Mouse (Mus musculus) bone marrow, adult 2 months (tissue): ENCODE measurements at regions not wholly inside any gene's neighbourhood (a gene's known extent, or its start where the extent isn't known, plus 50 kb on each side); places are given as distances from the start of the nearest gene placed in this dataset.

Source experiments
- H3K27ac ChIP-seq: fragments of 200-500 bp; 2 replicates; pipeline ENCODE4 v1.5.1; 2012; ENCODE audit warnings: low read depth, mild to moderate bottlenecking, control low read depth, inconsistent platforms, low read length; ENCODE audit not compliant: control insufficient read depth, poor library complexity, insufficient read depth
- H3K4me1 ChIP-seq: fragments of 200-500 bp; 2 replicates; pipeline ENCODE4 v1.6.1; 2011; ENCODE audit warnings: low read length; ENCODE audit not compliant: control insufficient read depth, insufficient read depth
- H3K4me3 ChIP-seq: fragments of 200-500 bp; replicated peaks from 2 replicates; pipeline ENCODE3; 2011; ENCODE audit warnings: mild to moderate bottlenecking, low read depth, low read length, control low read depth; ENCODE audit not compliant: control insufficient read depth
- CTCF ChIP-seq: fragments of 200-500 bp; IDR thresholded peaks from 2 replicates; pipeline ENCODE4 v1.5.1; 2011; ENCODE audit warnings: low read length, control low read depth; ENCODE audit not compliant: control insufficient read depth, insufficient read depth
- POLR2A ChIP-seq: fragments of 200-500 bp; IDR thresholded peaks from 2 replicates; pipeline ENCODE4 v1.6.1; 2011; ENCODE audit warnings: low read depth, mild to moderate bottlenecking, control low read depth, low read length, borderline replicate concordance; ENCODE audit not compliant: control insufficient read depth
- WGBS: fragments of 180-500 bp; shearing (Covaris S2); methylation state at CpG from one replicate; pipeline ENCODE4 v1.1.7; 2018; 5-methylcytosine and 5-hydroxymethylcytosine counted together

DNA sequence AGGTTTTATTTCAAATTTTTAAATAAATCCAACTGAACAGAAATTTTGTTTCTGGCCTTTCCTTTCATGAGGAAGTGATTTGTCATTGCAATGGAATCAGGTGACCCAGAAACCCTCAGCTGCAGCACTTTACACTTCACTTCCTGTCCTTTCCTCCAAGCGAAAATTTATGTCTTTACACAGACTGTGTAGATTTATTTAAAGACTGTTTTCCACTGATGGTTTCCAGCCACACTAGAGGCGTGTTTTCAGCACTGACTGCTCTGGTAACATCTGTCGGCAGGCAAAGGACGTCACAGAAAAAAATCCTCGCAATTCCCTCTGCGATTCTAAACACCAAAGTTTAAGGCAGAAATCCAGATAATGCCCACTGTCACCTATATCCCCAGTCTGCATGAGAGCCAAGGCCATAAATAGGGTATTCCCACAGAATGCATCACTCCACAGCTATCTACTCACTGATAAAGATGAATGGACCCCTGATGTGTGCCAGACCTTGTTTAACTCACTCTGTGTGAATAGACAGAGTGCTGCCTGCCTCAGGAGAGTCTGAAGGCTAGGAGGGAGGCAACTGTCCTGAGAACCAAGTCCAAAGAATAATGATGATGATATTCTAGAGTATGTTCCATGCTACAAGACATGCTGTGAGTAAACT, 247.9 kb downstream of the 4930544G11Rik start:
- Histone ChIP-seq H3K27ac (no peak overlapping the region), H3K4me1 (no peaks in the 10 kb centered on the region), H3K4me3 (no peak overlapping the region)
- no peak for TF ChIP-seq POLR2A
- no peak for TF ChIP-seq CTCF
- 4% methylated on average over 6 of the region's 6 CpGs for WGBS

GRCm38 (mm10) chr6:66206197-66206925, 254.0 kb downstream of the 4930544G11Rik start:
- 44% methylated on average over 5 of the region's 5 CpGs for WGBS
- no peak for TF ChIP-seq POLR2A
- no peak for TF ChIP-seq CTCF
- no peaks in the 10 kb centered on the region for H3K4me1 ChIP-seq
- H3K4me3 ChIP-seq: no peak overlapping the region
- H3K27ac ChIP-seq: no peak overlapping the region

- H3K27ac ChIP-seq: no peak overlapping the region
- no peak for TF ChIP-seq CTCF
- TF ChIP-seq POLR2A: no peak
- WGBS: 15% methylated on average over 2 of the region's 2 CpGs
- no peak overlapping the region for H3K4me3 ChIP-seq
- no peaks in the 10 kb centered on the region for H3K4me1 ChIP-seq
Observed at GRCm38 (mm10) chr6:66217543-66217942, 265.1 kb downstream of the 4930544G11Rik start.

- Histone ChIP-seq H3K27ac (no peak overlapping the region), H3K4me3 (no peak overlapping the region), H3K4me1 (no peaks in the 10 kb centered on the region)
- 43% methylated on average over 4 of the region's 4 CpGs for WGBS
- TF ChIP-seq CTCF: no peak
Observed at GRCm38 (mm10) chr6:66224164-66224903, 271.9 kb downstream of the 4930544G11Rik start.

DNA sequence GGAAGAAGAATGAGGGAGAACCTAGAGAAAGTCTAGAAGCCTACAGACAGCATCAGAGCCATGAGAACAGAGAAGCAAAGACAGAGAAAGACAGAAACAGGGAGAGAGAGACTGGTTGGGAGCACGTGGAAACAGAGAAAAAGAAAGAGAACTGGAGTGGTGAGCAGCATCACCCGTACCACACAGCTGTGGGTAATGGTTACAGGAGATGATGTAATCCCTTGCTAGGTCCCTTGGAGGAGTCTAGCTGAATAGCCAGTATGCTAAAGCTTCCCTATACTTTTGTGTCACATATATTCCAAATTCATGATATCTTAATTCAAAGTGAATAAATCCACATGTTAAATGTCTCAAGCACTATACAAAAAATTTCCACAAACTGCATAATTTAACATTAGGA, 284.0 kb downstream of the 4930544G11Rik start:
- Histone ChIP-seq H3K4me1 (no peaks in the 10 kb centered on the region), H3K27ac (no peak overlapping the region), H3K4me3 (no peak overlapping the region)
- no peak for TF ChIP-seq POLR2A
- TF ChIP-seq CTCF: no peak
- 25% methylated on average over 2 of the region's 2 CpGs for WGBS

GRCm38 (mm10) chr6:66255378-66255777, 279.8 kb upstream of the Mad2l1 start:
- TF ChIP-seq POLR2A: no peak
- no peak for TF ChIP-seq CTCF
- no peak overlapping the region for H3K4me3 ChIP-seq
- H3K4me1 ChIP-seq: no peaks in the 10 kb centered on the region
- H3K27ac ChIP-seq: no peak overlapping the region
- 89% methylated on average over 4 of the region's 4 CpGs for WGBS

DNA sequence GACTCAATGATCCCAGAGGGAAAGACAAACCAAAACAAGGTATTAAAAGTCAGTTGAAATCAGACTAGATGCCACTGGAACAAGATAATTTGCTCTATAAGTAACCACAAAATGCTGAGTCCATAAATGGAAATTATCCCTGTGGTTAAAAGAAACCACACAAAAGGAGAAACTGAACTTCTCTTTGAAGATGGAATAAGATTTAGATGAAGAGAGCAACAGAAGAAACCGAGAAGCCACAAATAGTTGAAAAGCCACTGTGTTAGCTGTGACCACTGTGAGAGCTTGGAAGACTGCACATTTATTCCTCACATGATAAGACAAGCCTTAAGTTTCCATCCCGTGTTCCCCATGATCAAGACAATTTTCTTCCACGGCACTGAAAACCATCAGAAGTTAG, 271.8 kb upstream of the Mad2l1 start:
- WGBS: 21% methylated on average over 3 of the region's 3 CpGs
- H3K4me3 ChIP-seq: no peak overlapping the region
- no peak overlapping the region for H3K27ac ChIP-seq
- H3K4me1 ChIP-seq: no peaks in the 10 kb centered on the region
- TF ChIP-seq CTCF (no peak), POLR2A (no peak)

DNA sequence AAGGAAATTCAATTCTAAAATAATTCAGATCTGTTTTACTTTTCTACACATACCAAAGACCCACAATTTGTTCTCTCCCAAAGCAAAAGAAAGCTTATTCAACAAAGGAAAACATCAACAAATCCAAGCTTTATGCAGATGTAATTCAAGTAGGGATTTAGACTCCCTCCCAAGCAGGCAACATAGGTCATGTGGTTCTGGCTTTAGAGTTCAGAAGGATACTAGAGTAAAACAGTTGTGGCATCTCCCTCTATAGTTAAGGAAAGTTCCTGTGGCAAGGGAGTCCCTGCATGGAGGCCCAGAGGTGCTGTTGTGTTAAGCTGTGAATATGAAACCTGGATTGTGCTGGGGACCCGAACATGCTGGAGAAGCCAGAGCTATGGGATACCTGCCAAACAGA, 271.3 kb upstream of the Mad2l1 start:
- 65% methylated on average over 1 of the region's 1 CpGs for WGBS

More for the DNA sequence above, 271.3 kb upstream of the Mad2l1 start:
- Histone ChIP-seq H3K27ac (no peak overlapping the region), H3K4me3 (no peak overlapping the region), H3K4me1 (no peaks in the 10 kb centered on the region)
- TF ChIP-seq POLR2A: no peak
- TF ChIP-seq CTCF: no peak
